In genomic region chr16:37194152-37194551, GRCm38 (mm10) we compare ENCODE assay signal across 22 mouse cellular contexts.
DNase-seq lines count a peak whose midpoint lies in the region; ATAC-seq and TF ChIP-seq lines count a peak whose summit lies in the region.
"Had no signal": no experiment of that assay in that cellular context is flagged by ENCODE, and none has a peak within 500 bp of the region (broad histone marks: within the 10 kb centered on the region; RNA-seq: fewer than 3 reads in every experiment).

No protein-coding gene starts in this region.

- DNase-seq in intestine, embryonic 14.5 days (ENCODE audit: low spot score): no peak
- DNase-seq in gastrocnemius, postnatal 4 days (ENCODE audit: low spot score in 2 of 2): no peak
- no peak for DNase-seq in urinary bladder, postnatal 4 days (ENCODE audit: low spot score in 2 of 2)
- DNase-seq: adrenal gland, adult 2 months; adrenal gland, adult 8-10 months; adrenal gland, postnatal 10 days; adrenal gland, postnatal 14 days; adrenal gland, postnatal 25 days; adrenal gland, postnatal 36 days; B cell, adult 2 months; cerebellum, adult 11 months; cerebellum, adult 11-12 months had no signal

- no peaks in the 10 kb centered on the region for H3K9me3 ChIP-seq in intestine, embryonic 14.5 days (ENCODE audit: control insufficient read depth, low read length)
- no peaks in the 10 kb centered on the region for H3K9me3 ChIP-seq in intestine, embryonic 15.5 days
- H3K9me3 ChIP-seq in intestine, embryonic 16.5 days (ENCODE audit: control insufficient read depth, low read length): no peaks in the 10 kb centered on the region
- H3K9me3 ChIP-seq in intestine, postnatal 0 days (ENCODE audit: control insufficient read depth): no peaks in the 10 kb centered on the region
- no peaks in the 10 kb centered on the region for H3K9me3 ChIP-seq in neural tube, embryonic 15.5 days (replicated peaks)
- no peaks in the 10 kb centered on the region for H3K9me3 ChIP-seq in liver, embryonic 12.5 days (replicated peaks)
- H3K9me3 ChIP-seq: G1E had no signal

- no peaks in the 10 kb centered on the region for H3K4me1 ChIP-seq in intestine, embryonic 14.5 days (replicated peaks; ENCODE audit: control insufficient read depth, insufficient read depth, low read length)
- H3K4me1 ChIP-seq in intestine, embryonic 15.5 days (replicated peaks): no peaks in the 10 kb centered on the region
- no peaks in the 10 kb centered on the region for H3K4me1 ChIP-seq in intestine, embryonic 16.5 days (ENCODE audit: control insufficient read depth, insufficient read depth, low read length)
- no peaks in the 10 kb centered on the region for H3K4me1 ChIP-seq in intestine, postnatal 0 days (replicated peaks; ENCODE audit: control insufficient read depth, insufficient read depth, low read length)
- no peaks in the 10 kb centered on the region for H3K4me1 ChIP-seq in neural tube, embryonic 15.5 days
- H3K4me1 ChIP-seq in liver, embryonic 12.5 days: no peaks in the 10 kb centered on the region

- peak overlapping the region; percentile 22; the same call in 1 of the 2 replicates for H3K4me2 ChIP-seq in intestine, embryonic 14.5 days (ENCODE audit: low read length)
- no peak overlapping the region for H3K4me2 ChIP-seq in intestine, embryonic 15.5 days (replicated peaks)
- no peak overlapping the region for H3K4me2 ChIP-seq in intestine, embryonic 16.5 days (ENCODE audit: low read depth, low read length)
- no peak overlapping the region for H3K4me2 ChIP-seq in intestine, postnatal 0 days (replicated peaks; ENCODE audit: low read depth)
- H3K4me2 ChIP-seq in neural tube, embryonic 15.5 days: no peak overlapping the region
- H3K4me2 ChIP-seq in liver, embryonic 12.5 days: no peak overlapping the region

- no peaks in the 10 kb centered on the region for H3K36me3 ChIP-seq in intestine, embryonic 14.5 days (ENCODE audit: control insufficient read depth, insufficient read depth, low read length)
- no peaks in the 10 kb centered on the region for H3K36me3 ChIP-seq in intestine, embryonic 15.5 days
- H3K36me3 ChIP-seq in intestine, embryonic 16.5 days (ENCODE audit: control insufficient read depth, insufficient read depth, low read length): no peaks in the 10 kb centered on the region
- no peaks in the 10 kb centered on the region for H3K36me3 ChIP-seq in intestine, postnatal 0 days (ENCODE audit: control insufficient read depth, insufficient read depth)
- H3K36me3 ChIP-seq in neural tube, embryonic 15.5 days: no peaks in the 10 kb centered on the region
- H3K36me3 ChIP-seq in liver, embryonic 12.5 days: no peaks in the 10 kb centered on the region
- H3K36me3 ChIP-seq: G1E had no signal

- no peaks in the 10 kb centered on the region for H3K27me3 ChIP-seq in intestine, embryonic 14.5 days (replicated peaks; ENCODE audit: control insufficient read depth, insufficient read depth, low read length)
- no peaks in the 10 kb centered on the region for H3K27me3 ChIP-seq in intestine, embryonic 15.5 days (replicated peaks)
- no peaks in the 10 kb centered on the region for H3K27me3 ChIP-seq in intestine, embryonic 16.5 days (replicated peaks; ENCODE audit: control insufficient read depth, insufficient read depth, low read length)
- no peaks in the 10 kb centered on the region for H3K27me3 ChIP-seq in intestine, postnatal 0 days (replicated peaks; ENCODE audit: control insufficient read depth, insufficient read depth, low read length)
- no peaks in the 10 kb centered on the region for H3K27me3 ChIP-seq in neural tube, embryonic 15.5 days (replicated peaks)
- H3K27me3 ChIP-seq in liver, embryonic 12.5 days (replicated peaks): no peaks in the 10 kb centered on the region
- H3K27me3 ChIP-seq: CH12.LX had no signal

- H3K9ac ChIP-seq in intestine, embryonic 14.5 days (ENCODE audit: low read length): no peak overlapping the region
- H3K9ac ChIP-seq in intestine, embryonic 15.5 days: no peak overlapping the region
- H3K9ac ChIP-seq in intestine, embryonic 16.5 days (ENCODE audit: low read depth, low read length): no peak overlapping the region
- no peak overlapping the region for H3K9ac ChIP-seq in intestine, postnatal 0 days (ENCODE audit: low read depth, low read length)
- no peak overlapping the region for H3K9ac ChIP-seq in neural tube, embryonic 15.5 days (replicated peaks)
- no peak overlapping the region for H3K9ac ChIP-seq in liver, embryonic 12.5 days

- H3K4me3 ChIP-seq in intestine, embryonic 14.5 days (ENCODE audit: low read depth, low read length): no peak overlapping the region
- H3K4me3 ChIP-seq in intestine, embryonic 15.5 days (replicated peaks): no peak overlapping the region
- H3K4me3 ChIP-seq in intestine, embryonic 16.5 days (ENCODE audit: low read length): no peak overlapping the region
- H3K4me3 ChIP-seq in intestine, postnatal 0 days (ENCODE audit: low read depth, low read length): no peak overlapping the region
- no peak overlapping the region for H3K4me3 ChIP-seq in neural tube, embryonic 15.5 days (replicated peaks)
- H3K4me3 ChIP-seq in liver, embryonic 12.5 days: no peak overlapping the region

- ATAC-seq in intestine, embryonic 14.5 days (replicated peaks; ENCODE audit: low FRiP score, low TSS enrichment, low read depth): peak; percentile 43; the same call in 1 of the 2 replicates
- peak; percentile 80 for ATAC-seq in intestine, embryonic 15.5 days
- ATAC-seq in intestine, embryonic 16.5 days: peak; percentile 60; the same call in 1 of the 2 replicates
- peak; percentile 53; the same call in 1 of the 2 replicates for ATAC-seq in intestine, postnatal 0 days
- no peak for ATAC-seq in neural tube, embryonic 15.5 days (ENCODE audit: low FRiP score)
- ATAC-seq in liver, embryonic 12.5 days: no peak
- ATAC-seq: activated CD4-positive, CD25-positive, alpha-beta regulatory T cell, adult 4 months; CD4-positive, CD25-positive, alpha-beta regulatory T cell, adult 4 months; Patski had no signal

- TF ChIP-seq CTCF in intestine, postnatal 0 days (IDR thresholded peaks at IDR 0.05; ENCODE audit: low read depth): no peak

- 0 out of 2 replicates have a peak overlapping the region, but pooled peaks have one; percentile 22 for H3K27ac ChIP-seq in intestine, embryonic 14.5 days (ENCODE audit: low read depth)
- no peak overlapping the region for H3K27ac ChIP-seq in intestine, embryonic 15.5 days
- no peak overlapping the region for H3K27ac ChIP-seq in intestine, embryonic 16.5 days (ENCODE audit: low read length)
- H3K27ac ChIP-seq in intestine, postnatal 0 days (ENCODE audit: low read depth, low read length): no peak overlapping the region
- H3K27ac ChIP-seq in neural tube, embryonic 15.5 days (replicated peaks): no peak overlapping the region
- H3K27ac ChIP-seq in liver, embryonic 12.5 days: no peak overlapping the region

Comparison
In these comparisons a context has a peak if more than half of its experiments do, and no peak if none do; other contexts are left out.
1. ATAC-seq: peak in intestine, embryonic 14.5 days (single experiment), intestine, embryonic 15.5 days (single experiment), intestine, embryonic 16.5 days (single experiment) and intestine, postnatal 0 days (single experiment); none in neural tube, embryonic 15.5 days (single experiment) and liver, embryonic 12.5 days (single experiment).